Mouse (Mus musculus) C2C12 (cell line): Measurements from ENCODE around the gene Lrrtm4. TPM values are rescaled to one million over a fixed set of nuclear protein-coding genes. Genes with fewer than 3 reads are reported as not detected.

Experiments
- H3K27me3 ChIP-seq: one replicate; pipeline ENCODE4 v1.6.1; 2011; ENCODE audit not compliant: control insufficient read depth, insufficient read depth, insufficient read length
- H3K36me3 ChIP-seq: one replicate; pipeline ENCODE4 v1.6.1; 2011; ENCODE audit not compliant: control insufficient read depth, insufficient read depth
- H3K4me3 ChIP-seq: one replicate; pipeline ENCODE4 v1.5.1; 2011; ENCODE audit warnings: mild to moderate bottlenecking, control low read depth; ENCODE audit not compliant: poor library complexity, insufficient read depth, severe bottlenecking
- H3K79me2 ChIP-seq: one replicate; pipeline ENCODE4 v1.6.1; 2011; ENCODE audit not compliant: control insufficient read depth, insufficient read depth
- H3K79me3 ChIP-seq: one replicate; pipeline ENCODE4 v1.6.1; 2011; ENCODE audit warnings: low read depth, control low read depth
- H3ac ChIP-seq: one replicate; pipeline ENCODE3; 2011; ENCODE audit warnings: low read depth; ENCODE audit not compliant: control insufficient read depth, insufficient read length
- CEBPB ChIP-seq: IDR thresholded peaks from one replicate; pipeline ENCODE4 v1.6.1; 2011; ENCODE audit warnings: low read depth, mild to moderate bottlenecking, control low read depth, moderate library complexity
- CTCF ChIP-seq: IDR thresholded peaks from one replicate; pipeline ENCODE4 v1.5.1; 2011; ENCODE audit not compliant: control insufficient read depth, insufficient read depth, insufficient read length
- FOSL1 ChIP-seq: IDR thresholded peaks from one replicate; pipeline ENCODE4 v1.8.0; 2011; ENCODE audit warnings: mild to moderate bottlenecking, low read length; ENCODE audit not compliant: poor library complexity, insufficient read depth, severe bottlenecking
- MAX ChIP-seq: IDR thresholded peaks from one replicate; pipeline ENCODE4 v1.6.1; 2011; ENCODE audit warnings: mild to moderate bottlenecking, control low read depth
- MYOD1 ChIP-seq: IDR thresholded peaks from one replicate; pipeline ENCODE4 v1.6.1; 2011; ENCODE audit warnings: low read depth; ENCODE audit not compliant: control insufficient read depth, insufficient read length
- MYOG ChIP-seq: IDR thresholded peaks from one replicate; pipeline ENCODE4 v1.6.1; 2011; ENCODE audit not compliant: control insufficient read depth, insufficient read length; ENCODE audit errors: extremely low read depth
- USF1 ChIP-seq: IDR thresholded peaks from one replicate; pipeline ENCODE4 v1.6.1; 2011; ENCODE audit warnings: low read depth, mild to moderate bottlenecking, control low read depth, moderate library complexity
- long read RNA-seq, 2 experiments: library from polyadenylated mRNA; unstranded; transcript quantifications; one replicate each; pipeline ENCODE4 v2.0.0; 2019 to 2020
- polyA plus RNA-seq: library from polyadenylated mRNA; unstranded; fragments of >200 nt; fragmentation: generic; extraction: Trizol; gene quantifications from one replicate; pipeline ENCODE4 v1.2.1, GENCODE M21; 2012; ENCODE audit warnings: missing spikeins

The Lrrtm4 gene
- polyA plus RNA-seq, result 0.01 TPM
- long read RNA-seq, experiment 1, result 0 reads
- long read RNA-seq, experiment 2, result 0 reads

DNA sequence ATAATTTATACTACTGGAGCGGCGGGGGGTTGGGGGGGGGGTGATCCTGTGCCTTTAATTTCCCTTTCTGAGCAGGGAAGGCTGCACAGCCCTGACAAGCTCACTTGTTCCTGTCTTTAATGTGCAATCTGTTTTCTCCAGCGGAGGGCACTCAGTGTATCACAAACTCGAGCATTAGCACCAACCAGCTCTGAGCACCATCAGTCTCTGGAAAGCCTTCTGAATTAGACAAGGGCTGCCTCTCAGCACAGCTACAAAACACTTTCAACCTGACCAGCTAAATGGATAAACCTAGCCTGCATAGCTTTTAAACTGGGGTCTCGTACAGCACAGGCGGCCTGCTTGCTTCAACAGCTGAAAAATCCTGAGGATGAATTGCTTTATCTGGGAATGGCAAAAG, at the start of gene Lrrtm4:
Gene Lrrtm4 (plus strand): TSS at position 113 of the 400 bp plus-strand sequence.
- Histone ChIP-seq H3ac (no peak within 1 kb of the TSS), H3K79me2 (no peaks in the 10 kb centered on the region), H3K4me3 (no peak within 1 kb of the TSS), H3K79me3 (no peaks in the 10 kb centered on the region), H3K36me3 (no peaks in the 10 kb centered on the region), H3K27me3 (no peaks in the 10 kb centered on the region)
- TF ChIP-seq CEBPB, result no peak
- TF ChIP-seq USF1, result no peak
- no peak for TF ChIP-seq MYOG
- no peak for TF ChIP-seq MYOD1

DNA sequence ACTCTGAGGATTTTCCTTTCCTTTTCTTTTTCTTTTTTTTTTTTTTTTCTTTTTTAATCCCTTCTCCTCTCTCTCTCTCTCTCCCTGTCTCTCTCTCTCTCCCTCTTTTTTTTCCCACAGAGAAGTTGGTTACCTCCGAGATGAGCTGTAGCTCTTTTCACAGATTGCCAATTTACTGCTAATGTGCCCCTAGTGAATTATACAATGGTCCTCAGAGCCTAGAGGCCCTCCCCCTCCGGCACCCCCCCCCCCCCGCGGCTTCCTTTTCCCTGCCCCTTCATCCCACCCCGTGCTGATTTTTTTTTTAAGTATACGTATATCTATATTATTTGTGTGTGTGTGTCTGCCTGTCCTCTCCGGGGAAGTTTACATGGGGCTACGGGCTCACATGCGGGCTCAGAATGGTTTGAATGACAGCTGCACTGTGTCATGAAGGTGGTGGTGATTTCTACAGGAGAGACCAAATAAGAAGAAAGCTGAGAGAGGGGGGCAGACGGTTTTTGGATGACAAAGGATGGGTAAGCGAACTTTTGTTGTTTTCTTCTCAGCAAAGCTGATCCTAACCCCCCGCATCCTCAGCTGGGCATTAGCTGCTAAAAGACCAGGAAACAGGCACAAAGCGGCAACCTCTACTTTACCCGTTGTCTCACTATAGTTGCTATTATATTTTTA, 648 bp downstream of the Lrrtm4 start:
- TF ChIP-seq USF1 (no peak), MAX (no peak), CTCF (no peak), FOSL1 (no peak), CEBPB (no peak), MYOG (no peak), MYOD1 (no peak)
- Histone ChIP-seq H3K27me3 (no peaks in the 10 kb centered on the region), H3K4me3 (no peak overlapping the region)

DNA sequence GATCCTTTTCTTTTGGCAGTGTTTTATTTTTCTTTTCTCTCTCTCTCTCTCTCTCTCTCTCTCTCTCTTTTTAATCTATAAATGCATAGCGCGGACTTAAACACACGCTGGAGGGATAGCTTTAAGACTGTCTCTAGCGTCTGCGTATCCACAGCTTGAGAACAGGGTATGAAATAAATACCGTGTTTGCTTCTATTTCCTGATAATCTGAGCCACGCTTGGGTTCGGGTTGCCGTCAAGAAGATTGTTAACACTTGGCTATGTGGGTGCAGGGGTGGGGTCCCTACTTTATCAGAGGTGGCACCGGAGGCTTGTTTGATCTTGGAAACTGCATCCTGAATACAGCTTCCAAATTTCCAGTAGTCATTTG, 1.2 kb downstream of the Lrrtm4 start:
- Histone ChIP-seq H3K4me3 (no peak overlapping the region), H3ac (no peak overlapping the region), H3K36me3 (no peaks in the 10 kb centered on the region), H3K27me3 (no peaks in the 10 kb centered on the region), H3K79me3 (no peaks in the 10 kb centered on the region), H3K79me2 (no peaks in the 10 kb centered on the region)
- TF ChIP-seq CEBPB (no peak), MAX (no peak), CTCF (no peak), MYOD1 (no peak), MYOG (no peak), USF1 (no peak), FOSL1 (no peak)

More for the DNA sequence above, 648 bp downstream of the Lrrtm4 start:
- Histone ChIP-seq H3K36me3 (no peaks in the 10 kb centered on the region), H3K79me3 (no peaks in the 10 kb centered on the region), H3ac (no peak overlapping the region), H3K79me2 (no peaks in the 10 kb centered on the region)

DNA sequence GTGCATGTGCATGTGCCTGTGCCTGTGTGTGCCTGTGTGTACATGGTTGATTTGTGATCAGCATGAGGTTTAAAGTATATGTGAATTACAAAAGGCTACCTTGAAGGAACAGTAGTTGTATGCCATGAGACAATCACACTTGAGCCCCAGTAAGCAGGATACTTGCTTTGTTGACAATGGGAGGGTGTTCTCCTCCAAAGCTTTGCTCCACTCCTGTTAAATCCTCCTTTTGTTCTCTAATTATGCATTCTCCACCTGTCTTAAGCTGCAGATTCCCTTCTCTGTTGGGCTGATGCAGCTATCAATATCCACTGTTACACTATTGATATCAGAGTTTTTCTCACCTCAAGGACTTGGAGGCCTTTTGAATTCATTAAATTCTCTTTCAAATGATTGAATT, 38.2 kb downstream of the Lrrtm4 start:
- H3K36me3 ChIP-seq, result no peaks in the 10 kb centered on the region
- H3ac ChIP-seq, result no peak overlapping the region
- H3K79me2 ChIP-seq, result no peaks in the 10 kb centered on the region
- no peak overlapping the region for H3K4me3 ChIP-seq
- H3K79me3 ChIP-seq, result no peaks in the 10 kb centered on the region
- TF ChIP-seq CEBPB (no peak), MYOD1 (no peak), USF1 (no peak), MYOG (no peak), CTCF (no peak), MAX (no peak), FOSL1 (no peak)
- no peaks in the 10 kb centered on the region for H3K27me3 ChIP-seq

DNA sequence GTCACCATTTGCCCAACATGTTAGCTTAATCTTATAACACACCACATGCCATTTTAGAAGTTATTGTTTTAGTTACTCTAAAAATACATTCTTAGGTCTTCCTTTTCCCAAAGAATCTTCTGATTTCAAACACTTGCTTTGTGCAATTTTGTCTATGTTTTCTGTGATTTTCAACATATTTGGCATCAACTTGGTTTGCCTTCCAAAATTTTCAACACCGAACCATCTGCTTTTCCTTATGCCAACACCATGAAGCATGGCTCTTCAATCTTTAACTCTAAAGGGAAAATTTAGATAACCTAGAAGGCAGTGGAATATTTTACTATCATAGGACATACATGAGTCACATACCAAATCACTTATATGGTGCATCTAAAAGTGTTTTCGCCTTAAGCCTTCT, 59.3 kb downstream of the Lrrtm4 start:
- Histone ChIP-seq H3K79me3 (no peaks in the 10 kb centered on the region), H3K4me3 (no peak overlapping the region), H3K36me3 (no peaks in the 10 kb centered on the region), H3K79me2 (no peaks in the 10 kb centered on the region), H3ac (no peak overlapping the region), H3K27me3 (no peaks in the 10 kb centered on the region)
- no peak for TF ChIP-seq MAX
- no peak for TF ChIP-seq USF1
- TF ChIP-seq FOSL1, result no peak

DNA sequence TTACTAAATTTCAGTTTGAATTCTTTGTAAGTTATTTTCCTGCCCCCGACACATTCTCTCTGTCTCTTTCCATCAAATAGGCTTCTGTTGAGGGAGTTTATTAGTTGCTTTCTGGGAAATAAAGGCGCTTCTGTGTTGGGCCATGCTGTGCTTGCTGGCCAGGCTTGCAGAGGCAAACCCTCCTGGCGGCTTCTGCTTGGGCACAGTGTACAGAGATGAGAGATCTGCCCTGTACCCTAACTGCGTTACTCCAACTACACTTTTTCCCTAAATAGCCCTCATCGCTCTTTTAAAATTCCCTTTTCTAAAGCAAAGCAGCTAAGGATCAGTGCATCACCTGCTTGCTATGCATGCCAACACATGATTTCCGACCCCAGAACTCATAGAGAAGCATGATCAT, 60.6 kb downstream of the Lrrtm4 start:
- TF ChIP-seq CEBPB, result no peak
- TF ChIP-seq MYOG, result no peak
- no peak for TF ChIP-seq USF1
- no peak for TF ChIP-seq MYOD1
- no peak for TF ChIP-seq MAX
- no peak for TF ChIP-seq FOSL1
- no peak for TF ChIP-seq CTCF
- no peaks in the 10 kb centered on the region for H3K79me2 ChIP-seq
- no peaks in the 10 kb centered on the region for H3K27me3 ChIP-seq
- H3ac ChIP-seq, result no peak overlapping the region
- no peak overlapping the region for H3K4me3 ChIP-seq
- no peaks in the 10 kb centered on the region for H3K36me3 ChIP-seq
- no peaks in the 10 kb centered on the region for H3K79me3 ChIP-seq
